Mouse (Mus musculus) naive thymus-derived CD4-positive, alpha-beta T cell, adult 2 months (primary cell): ENCODE data around the gene Ston1.

ENCODE experiments used
- DNase-seq: peaks from one replicate; pipeline ENCODE4 v3.0.0-alpha.2; 2011; ENCODE audit warnings: low read depth

Gene Ston1

DNA sequence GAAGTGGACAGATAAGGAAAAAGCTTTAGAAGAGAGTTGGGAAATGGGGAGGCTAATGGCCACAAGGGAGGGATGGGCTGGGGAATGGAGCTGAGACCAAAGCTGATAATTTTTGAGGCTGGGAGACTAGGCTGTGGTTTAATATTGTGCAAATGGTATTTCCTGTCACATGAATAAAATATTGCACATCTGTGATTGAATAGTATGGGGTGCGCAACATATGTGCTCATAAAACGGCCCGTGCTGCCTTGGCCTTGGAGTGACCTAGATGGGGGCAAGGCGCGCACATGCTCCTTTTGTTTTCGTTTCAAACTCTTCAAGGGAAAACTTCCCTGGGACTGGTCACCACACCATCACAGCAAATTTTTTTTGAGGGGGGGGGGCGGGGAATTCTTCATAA lies 28.4 kb downstream of the Ston1 start:
- DNase-seq: no peak

DNA sequence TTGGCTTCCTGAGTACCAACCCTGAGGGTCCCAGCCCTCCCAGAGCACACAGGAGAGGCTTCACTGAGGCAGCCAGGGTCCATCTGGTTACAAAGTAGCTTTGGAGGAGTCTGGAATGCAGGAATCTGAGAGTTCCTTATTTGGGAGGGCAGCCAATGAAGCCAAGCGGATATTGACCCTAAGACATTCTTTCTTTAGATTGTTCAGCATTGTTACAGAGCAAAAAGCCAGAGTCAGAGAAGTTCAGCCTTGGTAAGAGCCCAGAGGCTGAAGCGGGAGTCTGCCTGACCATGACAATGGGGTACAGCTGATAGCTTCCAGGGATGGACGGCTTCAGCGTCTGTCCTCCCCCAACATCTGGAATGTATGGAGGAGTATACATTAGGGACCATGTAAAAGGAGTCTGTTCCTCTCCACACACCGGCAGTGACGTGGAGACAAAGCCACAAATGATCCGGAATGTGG lies 28.9 kb downstream of the Ston1 start:
- DNase-seq: no peak

DNA sequence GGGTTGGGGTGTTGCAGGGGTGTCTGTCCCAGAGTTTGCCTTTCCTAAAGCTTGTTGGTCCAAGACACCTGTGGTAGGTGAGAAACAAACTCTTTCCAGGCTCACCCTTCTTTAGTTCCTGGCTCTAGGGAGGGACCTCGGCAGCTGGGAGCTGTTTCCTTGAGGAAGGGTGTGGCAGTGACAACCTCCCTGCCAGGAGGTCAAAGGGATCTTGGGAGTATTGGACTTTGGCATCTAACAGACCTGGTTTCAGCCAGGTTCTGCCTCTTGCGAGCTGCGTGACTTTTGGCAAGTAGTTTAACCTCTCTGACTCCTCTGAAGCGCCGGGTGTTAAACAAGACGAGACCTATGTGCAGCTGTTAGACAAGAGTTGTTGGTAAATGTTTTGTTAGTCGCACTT lies 29.7 kb downstream of the Ston1 start:
- DNase-seq: no peak

DNA sequence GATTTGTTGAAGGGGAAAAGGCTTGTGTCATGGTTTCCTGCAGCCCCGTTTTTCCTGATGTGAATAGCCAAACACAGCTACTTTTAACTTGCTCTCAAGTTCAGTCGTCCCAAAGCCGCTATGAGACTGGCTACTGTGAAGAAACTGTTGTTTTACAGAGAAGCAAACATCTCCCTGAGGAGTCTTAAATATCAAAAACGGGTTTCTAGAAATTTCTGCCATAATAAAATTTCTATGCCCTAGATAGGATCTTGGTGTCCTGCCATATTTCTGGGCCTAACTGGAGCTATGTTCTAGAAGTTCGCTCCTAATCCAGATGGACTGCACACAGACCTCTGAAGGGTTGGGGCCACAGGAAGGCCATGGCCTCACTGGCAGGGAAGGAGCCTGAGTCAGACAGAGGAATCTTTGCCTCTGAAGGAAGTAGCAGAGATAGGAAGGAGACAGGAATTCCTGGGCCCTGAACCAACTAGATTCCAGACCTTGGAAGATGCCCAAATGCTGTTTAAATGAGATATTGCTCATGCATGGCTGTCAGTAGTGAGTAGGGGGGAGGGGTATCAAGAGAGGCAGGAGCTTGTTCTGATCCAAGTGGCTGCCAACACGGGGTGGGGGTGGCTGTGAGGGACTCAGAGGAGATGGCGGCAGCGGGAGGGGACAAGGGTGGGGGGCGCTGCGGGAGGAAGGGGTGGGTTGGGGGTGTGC lies 31.3 kb downstream of the Ston1 start:
- no peak for DNase-seq

DNA sequence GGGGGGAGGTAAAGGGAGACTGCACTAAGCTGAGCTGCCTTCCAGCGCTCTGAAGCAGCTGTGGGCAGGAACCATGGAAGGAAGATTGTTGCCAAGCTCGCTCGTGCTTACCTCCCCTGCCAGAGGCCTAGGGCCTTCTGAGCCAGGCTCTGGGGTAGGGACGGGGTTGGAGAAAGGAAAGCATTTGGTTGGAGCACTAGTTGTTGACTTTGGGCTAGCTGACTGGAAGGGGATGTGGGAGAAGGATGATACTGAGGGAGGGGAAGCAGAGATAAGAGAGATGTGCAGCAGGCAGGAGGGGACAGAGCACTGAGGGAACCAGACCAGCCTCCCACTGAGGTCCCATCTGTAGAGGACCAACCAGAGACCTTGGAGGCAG lies 31.9 kb downstream of the Ston1 start:
- DNase-seq: no peak

DNA sequence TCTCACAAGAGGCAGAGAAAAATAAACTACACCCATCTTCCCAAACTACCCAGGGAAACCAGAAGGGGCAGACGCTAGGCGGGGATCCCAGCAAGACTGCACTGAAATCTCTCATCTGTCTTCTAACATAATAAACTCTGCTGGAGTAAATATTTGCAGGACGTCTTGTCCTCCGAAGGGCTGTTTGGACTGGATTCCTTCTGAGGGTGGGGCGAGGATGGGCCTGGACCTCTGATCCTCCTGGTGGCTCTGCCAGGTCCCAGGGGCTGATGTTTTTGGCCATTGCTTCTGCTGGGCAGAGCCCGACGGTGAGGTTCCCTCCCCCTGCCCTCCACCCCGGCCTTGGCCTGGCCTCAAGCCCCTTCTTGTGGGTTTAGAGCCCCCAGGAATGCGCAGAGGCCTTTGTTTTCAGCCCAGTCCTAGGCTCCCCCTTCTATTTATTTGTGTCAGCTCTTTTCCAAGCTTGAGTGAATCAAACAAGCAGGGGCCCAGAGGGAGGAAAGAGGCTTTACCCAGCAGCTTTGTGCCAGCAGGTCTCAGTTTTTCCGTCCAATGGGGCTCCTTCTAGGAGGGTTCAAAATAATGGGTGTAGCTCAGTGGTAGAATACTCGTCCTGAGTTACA lies 32.6 kb downstream of the Ston1 start:
- no peak for DNase-seq

DNA sequence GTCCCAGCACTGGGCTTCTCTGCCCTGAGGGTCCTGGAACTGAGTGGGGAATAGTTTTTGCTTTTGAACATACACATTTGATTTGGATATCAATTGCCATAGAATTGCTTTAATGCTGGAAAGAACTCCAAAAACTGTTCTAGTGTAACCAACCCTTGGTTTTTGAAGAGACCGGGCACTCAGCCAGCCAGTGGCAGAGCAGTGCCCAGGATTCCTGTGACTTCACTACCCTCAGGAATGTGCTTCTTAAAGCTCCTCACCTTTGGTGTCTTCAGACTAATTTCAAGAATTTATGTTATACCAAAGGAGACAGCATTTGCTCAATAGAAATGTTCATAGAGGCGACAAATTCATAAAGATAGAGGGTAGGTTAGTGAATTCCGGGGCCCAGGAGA lies 33.1 kb downstream of the Ston1 start:
- no peak for DNase-seq

DNA sequence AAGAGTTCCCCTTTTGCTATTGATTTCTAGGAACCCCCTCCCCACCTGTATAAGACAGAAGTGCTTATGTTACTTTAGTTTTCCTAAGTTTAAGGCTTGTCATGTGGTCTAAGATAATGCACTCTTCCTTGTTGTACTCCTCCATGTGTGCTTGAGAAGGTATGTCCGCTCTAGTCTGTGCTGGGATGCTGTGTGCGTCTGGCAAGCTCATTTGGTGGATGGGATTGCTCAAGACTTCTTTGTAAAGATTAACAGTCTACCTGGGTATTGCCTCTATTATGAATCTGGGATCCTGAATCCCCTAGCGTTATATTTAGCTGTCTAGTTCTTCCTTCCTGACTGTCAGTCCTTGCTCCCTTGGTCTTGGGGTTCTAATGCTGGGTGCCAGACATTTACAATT lies 35.1 kb downstream of the Ston1 start:
- DNase-seq: no peak

DNA sequence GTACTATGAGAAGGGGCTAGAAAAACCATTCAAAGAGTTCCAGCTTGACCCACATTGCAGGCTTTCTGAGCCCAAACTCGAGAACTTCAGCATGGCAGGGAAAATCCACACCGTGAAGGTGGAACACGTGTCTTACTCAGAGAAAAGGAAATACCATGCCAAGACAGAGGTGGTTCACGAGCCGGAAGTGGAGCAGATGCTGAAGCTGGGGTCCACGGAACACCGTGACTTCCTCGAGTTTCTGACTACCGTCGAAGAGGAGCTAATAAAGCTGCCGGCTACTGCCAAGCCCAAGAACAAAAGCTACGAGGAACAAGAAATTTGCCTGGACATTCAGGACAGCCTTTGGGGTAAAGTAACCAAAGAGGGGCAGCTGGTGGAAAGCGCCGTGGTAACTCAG lies 38.6 kb downstream of the Ston1 start:
- no peak for DNase-seq

DNA sequence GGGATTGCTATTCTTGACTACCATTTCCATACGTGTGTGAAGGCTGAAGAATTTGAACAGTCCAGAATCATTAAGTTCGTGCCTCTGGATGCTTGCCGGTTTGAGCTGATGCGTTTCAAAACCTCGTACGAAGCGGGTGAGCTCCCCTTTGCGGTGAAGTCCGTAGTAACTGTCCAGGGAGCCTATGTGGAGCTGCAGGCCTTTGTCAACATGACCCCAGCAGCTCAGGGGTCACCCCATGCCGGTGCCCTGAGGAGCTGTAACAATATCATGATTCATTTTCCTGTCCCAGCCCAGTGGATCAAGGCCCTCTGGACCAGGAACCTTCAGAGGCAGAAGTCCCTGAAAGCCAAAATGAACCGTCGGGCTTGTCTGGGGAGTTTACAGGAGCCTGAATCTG lies 39.1 kb downstream of the Ston1 start:
- DNase-seq: no peak

DNA sequence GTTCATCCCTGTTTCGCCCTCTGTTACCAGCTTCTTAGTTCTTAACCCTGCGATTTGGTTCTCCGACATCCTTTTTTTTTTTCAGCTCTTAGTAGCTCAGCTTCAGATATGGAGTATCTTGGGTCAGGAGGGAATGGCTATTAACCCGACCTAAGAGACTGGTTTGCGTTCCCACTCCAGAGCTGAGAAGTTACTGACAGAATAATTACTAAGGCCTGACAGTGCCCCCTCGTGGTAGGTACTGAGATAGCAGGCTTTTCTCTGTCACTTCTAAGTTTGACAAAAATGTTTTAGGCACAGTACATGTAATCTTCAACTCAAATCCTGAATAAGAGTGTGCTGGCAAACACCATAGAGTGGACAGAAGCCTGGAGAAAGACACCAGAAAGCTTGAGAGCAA lies 43.5 kb downstream of the Ston1 start:
- peak; percentile 78 for DNase-seq

DNA sequence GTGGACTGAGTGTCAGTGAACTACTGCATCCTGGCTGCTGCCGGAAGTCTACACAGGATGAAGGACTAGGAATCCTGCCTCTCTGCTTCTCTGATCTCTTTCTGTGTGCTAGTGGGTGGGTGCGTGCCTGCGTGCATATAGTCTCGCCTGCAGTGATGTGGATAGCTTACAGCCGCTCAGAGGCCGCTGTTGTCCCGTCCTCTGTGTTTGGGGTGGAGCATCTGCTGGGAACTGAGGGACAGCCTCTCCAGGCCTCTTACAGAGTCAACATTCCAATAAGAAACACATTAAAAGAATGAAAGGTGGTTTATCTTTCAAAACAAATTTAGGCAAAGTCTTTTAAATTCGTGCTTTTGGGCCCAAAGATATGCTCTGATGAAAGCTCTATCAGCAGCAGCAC lies 44.4 kb downstream of the Ston1 start:
- DNase-seq: no peak

DNA sequence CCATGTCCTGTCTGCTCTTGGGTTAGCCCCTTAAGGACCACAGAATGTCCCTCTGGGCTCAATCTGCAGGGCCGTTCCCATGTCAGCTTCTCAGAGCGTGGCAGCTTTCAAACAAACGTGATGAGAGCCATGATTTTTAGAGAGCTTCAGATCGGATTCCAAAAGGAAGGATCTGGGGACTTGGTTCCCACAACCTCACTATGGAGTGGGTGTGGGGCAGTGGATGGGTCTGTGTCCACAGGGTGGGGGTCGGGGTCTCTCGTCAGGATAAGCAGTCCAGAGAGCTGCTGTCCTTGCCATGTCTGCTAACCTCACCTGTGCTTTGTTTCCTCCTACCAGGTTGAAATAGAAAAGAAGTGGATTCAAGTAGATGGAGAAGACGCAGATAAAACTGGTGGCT lies 47.4 kb downstream of the Ston1 start:
- no peak for DNase-seq

DNA sequence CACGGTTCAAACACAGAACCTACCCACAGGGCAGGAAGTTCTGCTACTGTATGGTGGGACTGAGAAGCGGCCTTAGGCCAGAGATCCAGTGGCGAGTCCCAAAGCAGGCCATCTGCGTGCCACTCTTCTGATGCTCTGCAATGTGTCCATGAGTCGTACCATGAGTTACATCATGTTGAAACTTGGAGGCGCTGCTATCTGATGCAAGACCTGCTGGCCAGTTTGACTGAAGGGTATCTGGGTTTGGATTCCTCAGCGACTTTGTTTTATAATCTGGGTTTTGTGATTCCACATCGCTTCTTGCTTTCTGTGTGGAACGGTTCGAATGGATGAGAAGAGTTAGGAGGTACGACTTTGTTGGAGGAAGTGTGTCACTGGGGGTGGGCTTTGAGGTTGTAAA lies 47.8 kb downstream of the Ston1 start:
- no peak for DNase-seq

DNA sequence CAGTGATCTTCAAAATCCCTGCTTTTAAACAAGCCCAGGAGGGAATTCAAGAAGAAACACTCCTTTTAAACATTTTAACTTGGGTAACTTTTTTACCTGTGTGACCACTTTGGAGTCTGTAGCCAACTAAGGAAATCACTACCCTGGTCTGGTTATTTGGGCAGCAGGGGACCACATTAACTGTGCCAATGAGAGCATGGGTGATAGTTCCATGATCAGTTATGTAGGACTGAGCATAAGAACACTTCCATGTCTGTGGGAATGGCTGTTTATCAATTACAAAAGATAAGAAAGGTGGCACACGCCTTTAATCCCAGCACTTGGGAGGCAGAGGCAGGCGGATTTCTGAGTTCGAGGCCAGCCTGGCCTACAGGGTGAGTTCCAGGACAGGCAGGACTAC lies 49.7 kb downstream of the Ston1 start:
- DNase-seq: no peak

DNA sequence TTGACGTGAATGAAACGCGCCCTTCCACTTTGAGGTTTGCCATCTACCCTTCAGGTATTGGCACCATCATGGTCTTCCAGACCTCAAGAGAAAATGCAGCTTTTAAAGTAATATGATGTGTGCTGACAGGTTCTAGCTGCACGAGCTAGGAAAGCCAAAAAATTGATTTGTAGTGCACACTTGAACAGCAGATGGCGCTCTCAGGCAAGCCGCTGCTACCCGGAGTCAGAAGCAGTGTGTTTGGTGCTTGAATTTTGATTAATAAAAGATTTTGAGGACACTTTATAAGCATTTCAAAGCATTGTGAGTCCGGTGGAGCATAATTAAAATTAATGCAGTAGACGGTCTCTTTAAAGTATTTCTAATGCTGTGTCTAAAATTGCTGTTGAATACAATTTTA lies 54.5 kb downstream of the Ston1 start:
- peak; percentile 80 for DNase-seq

DNA sequence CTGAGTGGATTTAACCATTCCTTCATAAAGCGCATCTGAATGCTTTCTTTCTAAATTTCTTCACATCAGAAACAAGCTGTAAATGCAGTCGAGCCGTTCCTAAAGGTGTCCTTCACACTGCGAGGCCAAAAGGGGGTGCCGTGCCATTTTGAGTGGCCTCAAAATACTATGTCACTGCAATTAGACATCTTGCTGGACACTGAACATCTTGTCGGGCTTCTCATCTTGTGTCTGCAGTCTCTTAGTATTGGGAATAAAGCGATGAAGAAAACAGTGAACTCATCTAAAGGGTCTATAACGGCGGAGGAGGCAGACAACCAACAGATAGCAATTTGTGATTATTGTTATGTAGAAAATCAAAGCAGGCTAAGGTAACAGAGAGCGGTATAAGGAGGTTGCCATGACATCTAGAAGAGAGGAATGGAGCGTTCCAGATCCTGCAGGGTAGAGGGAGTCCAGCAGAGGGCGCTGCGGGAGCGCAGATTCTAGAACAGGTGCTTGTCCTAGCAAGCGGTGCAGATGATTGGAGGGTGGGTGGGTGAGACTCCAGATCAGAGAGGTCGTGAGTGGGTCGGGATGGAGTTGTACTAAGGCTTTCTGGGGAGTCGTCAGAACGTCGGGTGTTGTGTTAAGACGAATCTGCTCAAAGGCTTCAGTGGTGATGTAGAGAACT lies 55.4 kb downstream of the Ston1 start:
- DNase-seq: peak; percentile 87

DNA sequence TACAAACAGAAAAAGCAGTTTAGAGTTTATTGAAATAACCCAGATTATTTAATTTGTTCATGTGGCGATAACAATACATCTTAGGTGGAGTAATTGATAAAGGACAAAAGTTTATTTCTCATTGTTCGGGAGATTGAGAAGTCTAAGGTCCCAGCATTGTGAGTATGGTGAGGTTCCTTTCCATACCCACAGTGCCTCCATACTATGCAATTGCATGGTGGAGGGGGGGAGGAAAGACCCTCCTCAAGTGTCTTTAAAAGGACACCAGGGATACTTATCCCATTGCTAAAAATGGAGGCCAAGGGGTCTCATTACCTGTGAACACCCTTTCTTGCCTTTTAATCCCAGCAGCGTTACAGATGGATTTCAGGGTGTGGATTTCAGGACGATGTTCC lies 55.9 kb downstream of the Ston1 start:
- no peak for DNase-seq

DNA sequence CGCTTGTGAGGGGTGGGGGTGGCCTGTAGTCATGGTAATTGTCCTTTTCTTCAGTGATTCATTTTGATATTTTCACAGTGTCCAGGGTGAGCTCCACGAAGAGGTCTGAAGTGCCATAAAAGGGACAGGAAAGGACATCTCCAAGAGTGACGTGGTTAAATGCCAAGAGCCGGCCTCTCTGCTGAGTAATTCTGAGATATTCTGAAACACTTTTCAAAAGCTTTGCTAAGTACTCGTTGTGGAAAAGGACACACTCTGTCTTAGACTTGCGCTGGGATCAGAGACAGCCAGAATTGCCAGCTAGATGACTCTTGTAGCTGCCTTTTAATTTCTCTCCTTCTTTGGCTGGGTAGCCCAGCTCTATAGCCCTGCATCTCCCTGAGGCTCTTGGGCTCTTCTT lies 61.0 kb downstream of the Ston1 start:
- DNase-seq: no peak

DNA sequence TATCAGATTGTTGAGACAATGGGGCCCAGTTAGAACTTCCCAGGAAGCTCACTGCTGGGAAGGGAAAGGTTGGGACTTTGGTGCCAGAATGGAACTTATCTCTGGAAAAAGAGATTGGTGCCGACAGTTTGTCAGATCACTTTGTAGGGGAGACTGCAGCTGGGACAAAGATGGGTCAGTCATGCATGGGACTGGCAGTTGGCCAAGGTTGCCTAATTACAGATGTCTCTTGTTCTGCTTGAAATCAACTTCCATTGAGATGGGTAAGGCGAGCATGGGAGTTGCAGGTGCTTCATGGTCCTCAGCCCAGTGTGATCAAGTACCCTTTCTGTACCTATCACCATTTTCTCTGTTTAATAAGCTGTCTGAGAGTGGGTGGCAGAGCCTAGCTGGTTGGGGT lies 68.6 kb downstream of the Ston1 start:
- DNase-seq: no peak

DNA sequence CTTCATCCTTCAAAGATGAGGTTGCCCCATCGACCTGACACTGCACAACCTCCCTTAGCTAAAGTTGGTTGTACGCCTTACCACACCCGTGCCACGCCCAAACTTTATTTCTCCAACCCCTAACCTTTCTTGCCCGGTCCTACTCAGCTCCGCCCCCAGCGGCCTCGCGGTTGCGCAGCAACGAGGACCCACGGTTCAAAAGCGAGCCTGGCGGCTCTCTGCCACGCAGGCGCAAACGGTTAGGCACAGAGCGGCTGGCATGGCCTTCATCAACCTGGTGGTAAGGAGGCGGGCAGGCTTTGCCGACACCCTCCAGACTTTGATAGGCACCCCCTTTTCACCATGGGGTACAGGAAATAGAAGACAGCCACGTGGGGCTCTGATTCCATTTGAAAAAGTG lies 71.0 kb downstream of the Ston1 start, which contains the start of gene Gtf2a1l:
Gene Gtf2a1l (plus strand): TSS at position 209 of the 400 bp plus-strand sequence.
- DNase-seq: peak; percentile 54

DNA sequence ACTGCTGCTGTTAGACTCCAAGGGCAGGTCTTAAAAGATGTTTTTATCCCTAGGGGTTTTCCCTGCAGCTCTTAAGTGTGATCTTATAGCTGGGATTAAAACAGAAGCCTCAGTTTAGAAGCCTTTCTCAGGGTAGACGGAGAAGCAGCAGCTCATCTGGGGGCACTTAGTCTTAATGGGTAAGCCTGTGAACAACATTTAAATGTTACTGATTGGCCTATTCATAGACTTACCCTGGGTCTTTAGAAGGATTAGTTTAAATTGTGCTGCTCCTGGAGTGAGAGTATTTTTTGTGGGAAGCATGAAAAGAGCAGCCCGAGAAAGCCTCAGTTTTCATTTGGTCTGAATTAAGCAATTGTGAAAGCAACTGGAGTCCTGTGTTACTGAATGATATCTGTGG lies 72.4 kb downstream of the Ston1 start:
- DNase-seq: no peak

DNA sequence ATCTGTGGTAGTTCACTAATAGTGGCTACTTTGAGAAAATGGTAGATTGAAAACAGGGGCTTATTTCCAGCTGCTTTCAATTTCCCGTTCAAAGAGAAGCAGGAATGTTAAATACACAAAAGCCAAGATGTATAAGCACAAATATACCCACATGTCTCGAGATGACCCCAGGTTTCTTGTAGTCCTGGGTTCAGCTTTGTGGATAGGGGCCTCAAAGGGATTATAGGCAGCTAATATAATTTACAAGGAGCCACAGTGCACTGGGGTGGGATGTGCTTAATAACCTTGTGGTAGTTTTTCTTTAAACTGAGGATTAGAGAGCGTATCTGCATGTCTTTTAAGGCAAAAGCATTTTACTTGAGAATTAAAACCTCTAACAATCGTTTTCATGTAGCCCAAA lies 73.3 kb downstream of the Ston1 start:
- no peak for DNase-seq
